Mouse (Mus musculus) megakaryocyte, embryonic 14.5 days (primary cell): ENCODE measurements around the gene Tas1r3. TPM values are rescaled to one million over a fixed set of nuclear protein-coding genes. Genes with fewer than 3 reads are reported as not detected.

Experiments
- H3K27me3 ChIP-seq: replicated peaks from 2 replicates; pipeline ENCODE3; 2012; ENCODE audit warnings: inconsistent platforms
- H3K36me3 ChIP-seq: replicated peaks from 2 replicates; pipeline ENCODE3; 2012; ENCODE audit warnings: low read length, inconsistent platforms, mixed read lengths
- H3K4me1 ChIP-seq: 2 replicates; pipeline ENCODE4 v1.6.1; 2012; ENCODE audit warnings: inconsistent platforms
- H3K4me3 ChIP-seq: replicated peaks from 2 replicates; pipeline ENCODE3; 2012; ENCODE audit warnings: moderate library complexity, mild to moderate bottlenecking, inconsistent platforms
- H3K9me3 ChIP-seq: 2 replicates; pipeline ENCODE4 v1.6.1; 2012; ENCODE audit warnings: inconsistent platforms
- FLI1 ChIP-seq: IDR thresholded peaks from 2 replicates; pipeline ENCODE4 v1.6.1; 2012; ENCODE audit warnings: low read length, inconsistent platforms, mixed read lengths
- GATA1 ChIP-seq: IDR thresholded peaks from 3 replicates; pipeline ENCODE4 v1.6.1; 2012; ENCODE audit warnings: mixed read lengths, low read length, inconsistent platforms, borderline replicate concordance
- polyA plus RNA-seq: library from polyadenylated mRNA; stranded (reverse); fragments of >175 nt; gene quantifications from 2 replicates; pipeline ENCODE4 v1.2.3, GENCODE M21; 2012; ENCODE audit warnings: low replicate concordance; ENCODE audit not compliant: insufficient read depth

Tas1r3 gene
- polyA plus RNA-seq, 1 experiment = 0.22 TPM

- peaks cover 89% of the 10 kb centered on the region for H3K36me3 ChIP-seq
- H3K4me1 ChIP-seq = peaks cover 28% of the 10 kb centered on the region
- no peaks in the 10 kb centered on the region for H3K27me3 ChIP-seq
- no peaks in the 10 kb centered on the region for H3K9me3 ChIP-seq
- no peak overlapping the region for H3K4me3 ChIP-seq
- TF ChIP-seq GATA1 (no peak), FLI1 (no peak)
These were observed 6.3 kb downstream of the Tas1r3 start for GRCm38 (mm10) chr4:155856881-155857280.

- Histone ChIP-seq H3K4me3 (no peak overlapping the region), H3K36me3 (peaks cover 84% of the 10 kb centered on the region), H3K4me1 (peaks cover 36% of the 10 kb centered on the region), H3K27me3 (no peaks in the 10 kb centered on the region), H3K9me3 (no peaks in the 10 kb centered on the region)
- TF ChIP-seq GATA1 (no peak), FLI1 (no peak)
These were observed 7.1 kb downstream of the Tas1r3 start for GRCm38 (mm10) chr4:155856071-155856470.

GRCm38 (mm10) chr4:155854991-155855390 lies 8.2 kb downstream of the Tas1r3 start:
- no peak overlapping the region for H3K4me3 ChIP-seq
- TF ChIP-seq GATA1 (no peak), FLI1 (no peak)
- no peaks in the 10 kb centered on the region for H3K9me3 ChIP-seq
- H3K36me3 ChIP-seq = peaks cover 76% of the 10 kb centered on the region
- peaks cover 47% of the 10 kb centered on the region for H3K4me1 ChIP-seq
- no peaks in the 10 kb centered on the region for H3K27me3 ChIP-seq

GRCm38 (mm10) chr4:155853421-155853820 lies 9.7 kb downstream of the Tas1r3 start:
- Histone ChIP-seq H3K4me1 (peaks cover 63% of the 10 kb centered on the region), H3K36me3 (peaks cover 60% of the 10 kb centered on the region)

GRCm38 (mm10) chr4:155851951-155852411 lies 11.2 kb downstream of the Tas1r3 start:
- Histone ChIP-seq H3K27me3 (no peaks in the 10 kb centered on the region), H3K4me3 (no peak overlapping the region), H3K4me1 (peaks cover 72% of the 10 kb centered on the region), H3K9me3 (no peaks in the 10 kb centered on the region), H3K36me3 (peaks cover 46% of the 10 kb centered on the region)
- TF ChIP-seq FLI1 (no peak), GATA1 (no peak)

More at GRCm38 (mm10) chr4:155853421-155853820, 9.7 kb downstream of the Tas1r3 start:
- H3K27me3 ChIP-seq = no peaks in the 10 kb centered on the region
- no peaks in the 10 kb centered on the region for H3K9me3 ChIP-seq
- TF ChIP-seq FLI1 (no peak), GATA1 (no peak)
- no peak overlapping the region for H3K4me3 ChIP-seq

- Histone ChIP-seq H3K4me3 (no peak overlapping the region), H3K9me3 (no peaks in the 10 kb centered on the region), H3K4me1 (peaks cover 74% of the 10 kb centered on the region), H3K36me3 (peaks cover 40% of the 10 kb centered on the region), H3K27me3 (no peaks in the 10 kb centered on the region)
- TF ChIP-seq GATA1 = no peak
These were observed 11.8 kb downstream of the Tas1r3 start for GRCm38 (mm10) chr4:155851368-155851767.

- Histone ChIP-seq H3K27me3 (no peaks in the 10 kb centered on the region), H3K9me3 (no peaks in the 10 kb centered on the region), H3K4me1 (peaks cover 69% of the 10 kb centered on the region), H3K4me3 (peak overlapping the region; percentile 38), H3K36me3 (peaks cover 25% of the 10 kb centered on the region)
- TF ChIP-seq FLI1 (no peak), GATA1 (no peak)
These were observed 13.2 kb downstream of the Tas1r3 start for GRCm38 (mm10) chr4:155849792-155850451.

GRCm38 (mm10) chr4:155849391-155849790 lies 13.8 kb downstream of the Tas1r3 start:
- peak overlapping the region; percentile 38 for H3K4me3 ChIP-seq
- peaks cover 69% of the 10 kb centered on the region for H3K4me1 ChIP-seq
- peaks cover 20% of the 10 kb centered on the region for H3K36me3 ChIP-seq

GRCm38 (mm10) chr4:155848434-155849095 lies 14.6 kb downstream of the Tas1r3 start:
- TF ChIP-seq FLI1 = no peak
- no peak for TF ChIP-seq GATA1
- Histone ChIP-seq H3K9me3 (no peaks in the 10 kb centered on the region), H3K4me1 (peaks cover 68% of the 10 kb centered on the region), H3K36me3 (peaks cover 12% of the 10 kb centered on the region), H3K27me3 (peaks cover 3% of the 10 kb centered on the region), H3K4me3 (peak overlapping the region; percentile 100)

More at GRCm38 (mm10) chr4:155849391-155849790, 13.8 kb downstream of the Tas1r3 start:
- H3K27me3 ChIP-seq = no peaks in the 10 kb centered on the region
- H3K9me3 ChIP-seq = no peaks in the 10 kb centered on the region
- no peak for TF ChIP-seq GATA1
- TF ChIP-seq FLI1 = no peak

- H3K4me1 ChIP-seq = peaks cover 63% of the 10 kb centered on the region
- peak overlapping the region; percentile 100 for H3K4me3 ChIP-seq
- TF ChIP-seq GATA1 (no peak), FLI1 (no peak)
- H3K9me3 ChIP-seq = no peaks in the 10 kb centered on the region
- peaks cover 6% of the 10 kb centered on the region for H3K36me3 ChIP-seq
- H3K27me3 ChIP-seq = peaks cover 10% of the 10 kb centered on the region
These were observed 15.4 kb downstream of the Tas1r3 start for GRCm38 (mm10) chr4:155847591-155848352.
